Mouse (Mus musculus) heart, embryonic 16.5 days (tissue): ENCODE results near the gene Pkn1. TPM values are rescaled to one million over a fixed set of nuclear protein-coding genes. Genes with fewer than 3 reads are reported as not detected.
A peak's percentile ranks its signal among the peaks of the same experiment; 100 is the strongest.

Experiments used
- ATAC-seq: fragments of 200-750 bp; cut with Nextera tagmentation; replicated peaks from 2 replicates; pipeline ENCODE4 v1.8.0; 2017; ENCODE audit warnings: moderate number of reproducible peaks; ENCODE audit not compliant: insufficient read depth, low FRiP score; ENCODE audit errors: extremely low read depth
- H3K27ac ChIP-seq: fragments of 300-500 bp; sonication (generic); 2 replicates; pipeline ENCODE4 v1.5.1; 2014; ENCODE audit warnings: mild to moderate bottlenecking, low read length, control low read depth, moderate library complexity
- H3K27me3 ChIP-seq: fragments of 300-500 bp; sonication (generic); 2 replicates; pipeline ENCODE4 v1.6.1; 2014; ENCODE audit warnings: low read length, mixed read lengths; ENCODE audit not compliant: control insufficient read depth, insufficient read depth
- H3K36me3 ChIP-seq: fragments of 300-500 bp; sonication (generic); 2 replicates; pipeline ENCODE4 v1.6.1; 2014; ENCODE audit not compliant: control insufficient read depth, insufficient read depth
- H3K4me1 ChIP-seq: fragments of 300-500 bp; sonication (generic); 2 replicates; pipeline ENCODE4 v1.6.1; 2014; ENCODE audit warnings: low read length, mixed read lengths; ENCODE audit not compliant: control insufficient read depth, insufficient read depth
- H3K4me2 ChIP-seq: fragments of 300-500 bp; sonication (generic); 2 replicates; pipeline ENCODE4 v1.6.1; 2014; ENCODE audit warnings: low read depth, mild to moderate bottlenecking, control low read depth, low read length
- H3K4me3 ChIP-seq: fragments of 300-500 bp; sonication (generic); 2 replicates; pipeline ENCODE4 v1.5.1; 2014; ENCODE audit warnings: mild to moderate bottlenecking, control low read depth, low read length
- H3K9ac ChIP-seq: fragments of 300-500 bp; sonication (generic); 2 replicates; pipeline ENCODE4 v1.6.1; 2014; ENCODE audit warnings: low read length, control low read depth
- H3K9me3 ChIP-seq: fragments of 300-500 bp; sonication (generic); replicated peaks from 2 replicates; pipeline ENCODE4 v1.6.1; 2016; ENCODE audit warnings: low read length; ENCODE audit not compliant: control insufficient read depth
- WGBS: fragments of 180-500 bp; shearing (Covaris S2); extraction: QIAGEN DNeasy Blood & Tissue Kit; methylation state at CpG from one replicate; pipeline ENCODE4 v1.1.7; 2014; 5-methylcytosine and 5-hydroxymethylcytosine counted together
- polyA plus RNA-seq: library from polyadenylated mRNA; unstranded; fragments of >200 nt; fragmentation: Nextera tagmentation; extraction: Ambion mirVana; gene quantifications from 2 replicates; pipeline ENCODE4 v1.2.1, GENCODE M21; 2015

Pkn1 gene
- polyA plus RNA-seq, 1 experiment from 2014 or later = 17.5 TPM

GRCm38 (mm10) chr8:83697374-83698220 lies 1.4 kb downstream of the Pkn1 start:
- peaks cover 35% of the 10 kb centered on the region for H3K4me1 ChIP-seq
- H3K36me3 ChIP-seq = peaks cover under 1% of the 10 kb centered on the region; the same call in 1 of the 2 replicates
- H3K4me2 ChIP-seq = peak overlapping the region; percentile 95
- WGBS = 36% methylated on average over 19 of the region's 19 CpGs
- peak overlapping the region; percentile 90 for H3K4me3 ChIP-seq
- no peaks in the 10 kb centered on the region for H3K9me3 ChIP-seq
- no peak; the same call in 1 of the 2 replicates for ATAC-seq
- H3K27ac ChIP-seq = peak overlapping the region; percentile 87
- H3K27me3 ChIP-seq = no peaks in the 10 kb centered on the region
- peak overlapping the region; percentile 98 for H3K9ac ChIP-seq

GRCm38 (mm10) chr8:83695351-83696106 lies 3.5 kb downstream of the Pkn1 start:
- 75% methylated on average over 17 of the region's 17 CpGs for WGBS
- no peaks in the 10 kb centered on the region for H3K9me3 ChIP-seq
- peak overlapping the region; percentile 23; the same call in 1 of the 2 replicates for H3K9ac ChIP-seq
- H3K4me2 ChIP-seq = no peak overlapping the region; the same call in 1 of the 2 replicates
- ATAC-seq = no peak
- peaks cover 35% of the 10 kb centered on the region for H3K4me1 ChIP-seq
- H3K36me3 ChIP-seq = peaks cover 22% of the 10 kb centered on the region
- no peak overlapping the region for H3K4me3 ChIP-seq
- H3K27me3 ChIP-seq = no peaks in the 10 kb centered on the region
- H3K27ac ChIP-seq = peak overlapping the region; percentile 41; the same call in 1 of the 2 replicates

- peaks cover 26% of the 10 kb centered on the region for H3K4me1 ChIP-seq
- H3K9me3 ChIP-seq = no peaks in the 10 kb centered on the region
- WGBS = 83% methylated on average over 11 of the region's 11 CpGs
- ATAC-seq = no peak
- H3K36me3 ChIP-seq = peaks cover 26% of the 10 kb centered on the region
- no peak overlapping the region for H3K4me2 ChIP-seq
- no peak overlapping the region for H3K9ac ChIP-seq
- H3K27ac ChIP-seq = no peak overlapping the region
- no peak overlapping the region for H3K4me3 ChIP-seq
- H3K27me3 ChIP-seq = no peaks in the 10 kb centered on the region
These were observed 4.4 kb downstream of the Pkn1 start for GRCm38 (mm10) chr8:83694369-83695160.

- 71% methylated on average over 10 of the region's 10 CpGs for WGBS
- H3K4me2 ChIP-seq = peak overlapping the region; percentile 13; the same call in 1 of the 2 replicates
- no peaks in the 10 kb centered on the region for H3K9me3 ChIP-seq
- no peak for ATAC-seq
- peaks cover 23% of the 10 kb centered on the region for H3K4me1 ChIP-seq
- H3K27ac ChIP-seq = no peak overlapping the region; the same call in 1 of the 2 replicates
- peak overlapping the region; percentile 18; the same call in 1 of the 2 replicates for H3K9ac ChIP-seq
- H3K4me3 ChIP-seq = no peak overlapping the region
- H3K36me3 ChIP-seq = peaks cover 26% of the 10 kb centered on the region
- H3K27me3 ChIP-seq = no peaks in the 10 kb centered on the region
These were observed 5.3 kb downstream of the Pkn1 start for GRCm38 (mm10) chr8:83693609-83694236.

GRCm38 (mm10) chr8:83689264-83689663 lies 9.7 kb downstream of the Pkn1 start:
- WGBS = 87% methylated on average over 6 of the region's 6 CpGs
- no peak for ATAC-seq
- peaks cover 31% of the 10 kb centered on the region for H3K36me3 ChIP-seq

GRCm38 (mm10) chr8:83684517-83684916 lies 14.5 kb downstream of the Pkn1 start:
- no peak for ATAC-seq
- H3K27me3 ChIP-seq = no peaks in the 10 kb centered on the region
- peaks cover 27% of the 10 kb centered on the region for H3K36me3 ChIP-seq
- H3K4me3 ChIP-seq = no peak overlapping the region
- 85% methylated on average over 9 of the region's 9 CpGs for WGBS
- H3K4me2 ChIP-seq = no peak overlapping the region
- H3K4me1 ChIP-seq = peaks cover 4% of the 10 kb centered on the region
- no peaks in the 10 kb centered on the region for H3K9me3 ChIP-seq
- H3K27ac ChIP-seq = no peak overlapping the region
- no peak overlapping the region for H3K9ac ChIP-seq

More at GRCm38 (mm10) chr8:83689264-83689663, 9.7 kb downstream of the Pkn1 start:
- Histone ChIP-seq H3K4me3 (no peak overlapping the region), H3K4me1 (peaks cover 5% of the 10 kb centered on the region; the same call in 1 of the 2 replicates), H3K27me3 (no peaks in the 10 kb centered on the region), H3K9ac (no peak overlapping the region), H3K27ac (no peak overlapping the region), H3K4me2 (no peak overlapping the region), H3K9me3 (no peaks in the 10 kb centered on the region)

- Histone ChIP-seq H3K27me3 (no peaks in the 10 kb centered on the region), H3K4me3 (no peak overlapping the region), H3K36me3 (peaks cover 47% of the 10 kb centered on the region), H3K9ac (no peak overlapping the region), H3K4me1 (peaks cover 4% of the 10 kb centered on the region), H3K9me3 (no peaks in the 10 kb centered on the region), H3K27ac (peak overlapping the region; percentile 61), H3K4me2 (no peak overlapping the region; the same call in 1 of the 2 replicates)
- no peak for ATAC-seq
- WGBS = 30% methylated on average over 6 of the region's 6 CpGs
These were observed 17.9 kb downstream of the Pkn1 start for GRCm38 (mm10) chr8:83681099-83681498.

GRCm38 (mm10) chr8:83680603-83681002 lies 18.4 kb downstream of the Pkn1 start:
- Histone ChIP-seq H3K4me3 (no peak overlapping the region), H3K9ac (no peak overlapping the region), H3K4me2 (no peak overlapping the region), H3K9me3 (no peaks in the 10 kb centered on the region), H3K36me3 (peaks cover 47% of the 10 kb centered on the region), H3K27ac (peak overlapping the region; percentile 61), H3K4me1 (peaks cover 4% of the 10 kb centered on the region), H3K27me3 (no peaks in the 10 kb centered on the region)
- ATAC-seq = no peak
- 57% methylated on average over 5 of the region's 5 CpGs for WGBS
